Mouse (Mus musculus) embryonic stem cell, embryonic (primary cell): ENCODE results near the gene Gm4340.
"Not testable (repeated sequence)": the region's sequence is repeated elsewhere in the genome, so short reads cannot be mapped to it uniquely, and the experiment has no call there.

ENCODE experiments used
- CTCF ChIA-PET, 4 experiments: fragments of 300-600 bp in 2 of 4; fragments of 350-600 bp in 2 of 4; sonication (Branson Sonifier 250); formaldehyde crosslinking; loops; one replicate each; lab custom pipeline; 2022; ENCODE audit warnings: inconsistent platforms in 2 of 4; lab: Charles Lee
- POLR2A ChIA-PET, 4 experiments: fragments of 300-600 bp in 2 of 4; fragments of 350-600 bp in 2 of 4; sonication (Branson Sonifier 250); formaldehyde crosslinking; loops; one replicate each; lab custom pipeline; 2022; ENCODE audit warnings: antibody characterized with exemption in 4 of 4, inconsistent platforms in 1 of 4; lab: Charles Lee

Gm4340 gene

DNA sequence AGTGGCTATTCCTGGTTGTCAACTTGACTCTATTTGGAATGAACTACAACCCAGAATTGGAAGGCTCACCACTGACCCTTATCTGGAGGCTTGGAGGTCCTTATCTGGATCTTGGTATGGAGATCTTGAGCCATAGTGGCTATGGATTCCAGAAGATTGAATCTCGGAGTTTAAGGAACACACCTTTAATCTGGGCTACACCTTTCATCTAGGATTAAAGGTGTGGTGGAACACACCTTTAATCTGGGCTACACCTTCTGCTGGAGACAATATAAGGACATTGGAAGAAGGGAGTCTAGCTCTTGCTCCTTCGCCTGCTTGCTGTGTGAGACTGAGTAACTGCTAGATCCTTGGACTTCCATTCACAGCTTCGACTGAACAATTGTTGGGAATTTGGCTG, at the start of gene Gm4340:
Gene Gm4340 (plus strand): TSS at position 301 of the 400 bp plus-strand sequence.
- POLR2A ChIA-PET, CTCF ChIA-PET: not testable (repeated sequence)

GRCm38 (mm10) chr10:104151197-104151596, 42.6 kb upstream of the Gm4340 start, which contains the start of gene Gm6763:
Gene Gm6763 (plus strand): TSS chr10:104151497.
- CTCF ChIA-PET, POLR2A ChIA-PET: not testable (repeated sequence)

GRCm38 (mm10) chr10:104159706-104160105, 34.1 kb upstream of the Gm4340 start, which contains the start of gene Gm8764:
Gene Gm8764 (plus strand): TSS chr10:104160006.
- CTCF ChIA-PET, POLR2A ChIA-PET: not testable (repeated sequence)

DNA sequence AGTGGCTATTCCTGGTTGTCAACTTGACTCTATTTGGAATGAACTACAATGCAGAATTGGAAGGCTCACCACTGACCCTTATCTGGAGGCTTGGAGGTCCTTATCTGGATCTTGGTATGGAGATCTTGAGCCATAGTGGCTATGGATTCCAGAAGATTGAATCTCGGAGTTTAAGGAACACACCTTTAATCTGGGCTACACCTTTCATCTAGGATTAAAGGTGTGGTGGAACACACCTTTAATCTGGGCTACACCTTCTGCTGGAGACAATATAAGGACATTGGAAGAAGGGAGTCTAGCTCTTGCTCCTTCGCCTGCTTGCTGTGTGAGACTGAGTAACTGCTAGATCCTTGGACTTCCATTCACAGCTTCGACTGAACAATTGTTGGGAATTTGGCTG, 25.6 kb upstream of the Gm4340 start, which contains the start of gene Gm21304:
Gene Gm21304 (plus strand): TSS at position 301 of the 400 bp plus-strand sequence.
- POLR2A ChIA-PET, CTCF ChIA-PET: not testable (repeated sequence)

DNA sequence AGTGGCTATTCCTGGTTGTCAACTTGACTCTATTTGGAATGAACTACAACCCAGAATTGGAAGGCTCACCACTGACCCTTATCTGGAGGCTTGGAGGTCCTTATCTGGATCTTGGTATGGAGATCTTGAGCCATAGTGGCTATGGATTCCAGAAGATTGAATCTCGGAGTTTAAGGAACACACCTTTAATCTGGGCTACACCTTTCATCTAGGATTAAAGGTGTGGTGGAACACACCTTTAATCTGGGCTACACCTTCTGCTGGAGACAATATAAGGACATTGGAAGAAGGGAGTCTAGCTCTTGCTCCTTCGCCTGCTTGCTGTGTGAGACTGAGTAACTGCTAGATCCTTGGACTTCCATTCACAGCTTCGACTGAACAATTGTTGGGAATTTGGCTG, 17.1 kb upstream of the Gm4340 start, which contains the start of gene Gm21312:
Gene Gm21312 (plus strand): TSS at position 301 of the 400 bp plus-strand sequence.
- CTCF ChIA-PET, POLR2A ChIA-PET: not testable (repeated sequence)

- POLR2A ChIA-PET, CTCF ChIA-PET: not testable (repeated sequence)
These were observed 8.6 kb upstream of the Gm4340 start, which contains the start of gene Gm20765 for GRCm38 (mm10) chr10:104185233-104185632. Gene Gm20765 (plus strand): TSS chr10:104185533.

- POLR2A ChIA-PET, result no interaction called here
These were observed 15.8 kb downstream of the Gm4340 start for GRCm38 (mm10) chr10:104209655-104210054.

DNA sequence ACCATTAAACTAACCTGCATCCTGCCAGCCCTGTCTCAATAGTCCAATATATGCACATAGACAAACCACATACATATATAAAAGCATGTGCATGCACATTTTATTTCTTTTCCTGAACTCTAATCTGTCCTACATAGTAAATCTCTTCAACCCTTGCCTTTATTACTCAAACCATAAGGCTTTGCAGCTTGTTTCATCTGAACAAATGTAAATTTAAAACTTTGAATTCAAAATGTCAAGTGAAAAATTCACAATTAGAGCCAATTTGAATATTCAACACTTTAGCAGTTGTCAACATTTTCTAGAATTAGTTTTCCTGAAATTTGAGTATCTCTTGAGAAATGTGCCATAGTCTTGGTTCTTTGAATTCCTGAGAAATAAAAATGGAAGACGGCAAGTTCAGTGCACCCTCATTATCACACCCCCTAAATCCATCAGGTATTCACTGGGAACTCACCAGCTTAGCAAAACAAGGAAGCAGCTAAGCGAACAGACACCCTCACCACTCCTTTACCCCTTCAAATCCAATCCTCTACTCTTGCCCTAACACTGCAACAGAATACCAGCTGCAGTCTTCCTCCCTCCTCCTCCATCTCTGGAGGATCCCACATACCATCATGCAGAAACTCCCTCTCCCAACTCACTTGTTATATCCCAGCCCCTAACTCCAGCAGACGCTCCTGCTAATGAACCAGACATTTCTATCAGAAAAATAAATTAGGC, 16.6 kb downstream of the Gm4340 start:
- CTCF ChIA-PET, result no interaction called here

More at GRCm38 (mm10) chr10:104209655-104210054, 15.8 kb downstream of the Gm4340 start:
- CTCF ChIA-PET, result no interaction called here

GRCm38 (mm10) chr10:104214527-104214926, 20.7 kb downstream of the Gm4340 start:
- CTCF ChIA-PET, result no interaction called here
- POLR2A ChIA-PET, result no interaction called here

More for the DNA sequence above, 16.6 kb downstream of the Gm4340 start:
- POLR2A ChIA-PET, result no interaction called here

GRCm38 (mm10) chr10:104220303-104221021, 26.6 kb downstream of the Gm4340 start:
- POLR2A ChIA-PET, result no interaction called here

More at GRCm38 (mm10) chr10:104220303-104221021, 26.6 kb downstream of the Gm4340 start:
- CTCF ChIA-PET, result no interaction called here
